In the genomic region with DNA sequence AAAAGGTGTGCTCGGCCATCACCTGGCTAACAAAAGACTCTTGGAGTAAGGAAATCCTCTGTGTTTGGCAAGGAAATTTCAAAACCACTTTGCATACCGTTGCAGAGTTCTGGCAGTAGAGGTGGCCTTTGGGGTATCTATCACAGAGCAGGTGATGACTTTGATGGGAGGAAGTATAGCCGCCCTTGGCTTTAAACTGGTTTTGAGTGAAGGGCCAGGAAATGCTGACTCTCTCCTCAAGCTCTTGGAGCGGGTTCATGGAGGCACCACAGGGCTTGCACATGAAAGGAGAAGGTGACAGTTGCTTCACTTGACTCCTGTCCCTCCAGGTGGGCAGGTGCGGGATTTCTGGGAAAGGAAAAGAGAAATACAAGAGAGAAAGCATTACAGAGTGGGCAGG, we compare ENCODE assay signal across 24 mouse cellular contexts. TPM values are rescaled to one million over a fixed set of nuclear protein-coding genes. Genes with fewer than 3 reads are reported as not detected.
A peak's percentile ranks its signal among the peaks of the same experiment; 100 is the strongest.
DNase-seq lines count a peak whose midpoint lies in the region; ATAC-seq and TF ChIP-seq lines count a peak whose summit lies in the region.
"Had no signal": no experiment of that assay in that cellular context is flagged by ENCODE, and none has a peak within 500 bp of the region (broad histone marks: within the 10 kb centered on the region; RNA-seq: fewer than 3 reads in every experiment).

No protein-coding gene starts in this region.

- DNase-seq in thymus, adult 2 months = no peak
- DNase-seq in thymus, postnatal 4 days = no peak
- peak; percentile 54 for DNase-seq in naive thymus-derived CD4-positive, alpha-beta T cell, adult 2 months (ENCODE audit: low read depth)
- no peak for DNase-seq in embryo, embryonic 10.5 days (ENCODE audit: low spot score)
- DNase-seq: adrenal gland, adult 8-10 months; adrenal gland, postnatal 36 days; cerebellum, adult 11 months; cerebellum, adult 9-10 months; cerebellum, postnatal 25 days; gastrocnemius, adult 2 months; gastrocnemius, postnatal 25 days; heart, postnatal 10 days had no signal

- peak overlapping the region; percentile 4; the same call in 1 of the 2 replicates for H3K27ac ChIP-seq in heart, embryonic 16.5 days (ENCODE audit: low read length)
- H3K27ac ChIP-seq in heart, embryonic 11.5 days (ENCODE audit: low read depth, low read length) = no peak overlapping the region
- peak overlapping the region; percentile 35; the same call in 1 of the 2 replicates for H3K27ac ChIP-seq in thymus, adult 2 months (ENCODE audit: control insufficient read depth, insufficient read depth, low read length)
- H3K27ac ChIP-seq in forebrain, embryonic 15.5 days (replicated peaks) = no peak overlapping the region
- H3K27ac ChIP-seq: forebrain, embryonic 13.5 days; gastrocnemius, adult 2 months; heart, embryonic 13.5 days; hindbrain, embryonic 12.5 days had no signal

- H3K4me3 ChIP-seq in heart, embryonic 16.5 days (ENCODE audit: low read length) = no peak overlapping the region
- no peak overlapping the region for H3K4me3 ChIP-seq in heart, embryonic 11.5 days (ENCODE audit: low read depth, low read length)
- no peak overlapping the region for H3K4me3 ChIP-seq in thymus, adult 2 months (ENCODE audit: control insufficient read depth, insufficient read depth, low read length)
- H3K4me3 ChIP-seq in forebrain, embryonic 15.5 days = no peak overlapping the region
- H3K4me3 ChIP-seq: forebrain, embryonic 13.5 days; gastrocnemius, adult 2 months; heart, embryonic 13.5 days; hindbrain, embryonic 12.5 days had no signal

- H3K9me3 ChIP-seq in heart, embryonic 16.5 days (replicated peaks; ENCODE audit: control insufficient read depth, low read length) = no peaks in the 10 kb centered on the region
- no peaks in the 10 kb centered on the region for H3K9me3 ChIP-seq in heart, embryonic 11.5 days (replicated peaks; ENCODE audit: control insufficient read depth, low read length)
- no peaks in the 10 kb centered on the region for H3K9me3 ChIP-seq in forebrain, embryonic 15.5 days
- H3K9me3 ChIP-seq: forebrain, embryonic 13.5 days; G1E; heart, embryonic 13.5 days; hindbrain, embryonic 12.5 days had no signal

- 59% methylated on average over 5 of the region's 5 CpGs for WGBS in heart, embryonic 16.5 days
- whole genome bisulfite sequencing in heart, embryonic 11.5 days (ENCODE audit: insufficient replicate concordance) = 62% methylated on average over 5 of the region's 5 CpGs
- 6% methylated on average over 5 of the region's 5 CpGs for WGBS in thymus, adult 2 months
- 83% methylated on average over 5 of the region's 5 CpGs for WGBS in forebrain, embryonic 15.5 days

- no peak overlapping the region for H3K9ac ChIP-seq in heart, embryonic 16.5 days (ENCODE audit: low read length)
- no peak overlapping the region for H3K9ac ChIP-seq in heart, embryonic 11.5 days (ENCODE audit: low read depth, low read length)
- H3K9ac ChIP-seq in forebrain, embryonic 15.5 days (replicated peaks) = no peak overlapping the region
- H3K9ac ChIP-seq: forebrain, embryonic 13.5 days; heart, embryonic 13.5 days; hindbrain, embryonic 12.5 days had no signal

- TF ChIP-seq CTCF in thymus, adult 2 months (IDR thresholded peaks at IDR 0.05; ENCODE audit: borderline replicate concordance, control insufficient read depth, extremely low read depth, insufficient read depth, low read length, poor library complexity) = no peak

- TF ChIP-seq POLR2A in thymus, adult 2 months (IDR thresholded peaks at IDR 0.05; ENCODE audit: control insufficient read depth, extremely low read depth, insufficient read depth, low read length, poor library complexity) = no peak

- no peaks in the 10 kb centered on the region for H3K36me3 ChIP-seq in heart, embryonic 16.5 days (ENCODE audit: control insufficient read depth, insufficient read depth)
- no peaks in the 10 kb centered on the region for H3K36me3 ChIP-seq in heart, embryonic 11.5 days (ENCODE audit: control insufficient read depth, insufficient read depth, low read length)
- no peaks in the 10 kb centered on the region for H3K36me3 ChIP-seq in thymus, adult 2 months (ENCODE audit: control insufficient read depth, insufficient read depth, low read length)
- H3K36me3 ChIP-seq in forebrain, embryonic 15.5 days = no peaks in the 10 kb centered on the region
- H3K36me3 ChIP-seq: heart, embryonic 13.5 days; hindbrain, embryonic 12.5 days had no signal

- H3K27me3 ChIP-seq in heart, embryonic 16.5 days (ENCODE audit: control insufficient read depth, insufficient read depth, low read length) = no peaks in the 10 kb centered on the region
- no peaks in the 10 kb centered on the region; the same call in 1 of the 2 replicates for H3K27me3 ChIP-seq in heart, embryonic 11.5 days (ENCODE audit: control insufficient read depth, insufficient read depth, low read length)
- H3K27me3 ChIP-seq in thymus, adult 2 months (ENCODE audit: control insufficient read depth, insufficient read depth, low read length) = no peaks in the 10 kb centered on the region
- no peaks in the 10 kb centered on the region for H3K27me3 ChIP-seq in forebrain, embryonic 15.5 days
- H3K27me3 ChIP-seq: forebrain, embryonic 13.5 days had no signal

- no peak overlapping the region for H3K4me2 ChIP-seq in heart, embryonic 16.5 days (ENCODE audit: low read depth, low read length)
- H3K4me2 ChIP-seq in heart, embryonic 11.5 days = no peak overlapping the region
- no peak overlapping the region for H3K4me2 ChIP-seq in forebrain, embryonic 15.5 days (replicated peaks)
- H3K4me2 ChIP-seq: forebrain, embryonic 13.5 days; heart, embryonic 13.5 days; hindbrain, embryonic 12.5 days had no signal

- H3K4me1 ChIP-seq in heart, embryonic 16.5 days (ENCODE audit: control insufficient read depth, insufficient read depth, low read length) = peaks cover 3% of the 10 kb centered on the region; the same call in 1 of the 2 replicates
- no peaks in the 10 kb centered on the region for H3K4me1 ChIP-seq in heart, embryonic 11.5 days (ENCODE audit: control insufficient read depth, insufficient read depth, low read length)
- H3K4me1 ChIP-seq in thymus, adult 2 months (replicated peaks; ENCODE audit: control insufficient read depth, insufficient read depth, low read length) = peaks cover 60% of the 10 kb centered on the region
- H3K4me1 ChIP-seq in forebrain, embryonic 15.5 days = no peaks in the 10 kb centered on the region
- H3K4me1 ChIP-seq: forebrain, embryonic 13.5 days; hindbrain, embryonic 12.5 days had no signal

- no peak for ATAC-seq in heart, embryonic 16.5 days (replicated peaks; ENCODE audit: extremely low read depth, insufficient read depth, low FRiP score)
- ATAC-seq in heart, embryonic 11.5 days (replicated peaks; ENCODE audit: insufficient number of reproducible peaks, low FRiP score, low TSS enrichment) = no peak
- ATAC-seq in forebrain, embryonic 15.5 days (replicated peaks) = no peak
- ATAC-seq: forebrain, embryonic 13.5 days; hindbrain, embryonic 16.5 days had no signal

RNA-seq across cellular contexts. Expression of a gene that starts 14.1 kb away (rescaled TPM):
- polyA plus RNA-seq in heart, embryonic 16.5 days (2015; fragmentation: Nextera tagmentation; extraction: Ambion mirVana) = 0.18 TPM in 1 of 2 replicates, not detected in the other
- not detected in 2 replicates for polyA plus RNA-seq in heart, embryonic 11.5 days (2014; fragmentation: Nextera tagmentation; extraction: Ambion mirVana)
- polyA plus RNA-seq in thymus, adult 2 months (2012; rRNA removed) = 2.2 and 2.3 TPM in 2 replicates
- not detected in 2 replicates for polyA plus RNA-seq in forebrain, embryonic 15.5 days (2015; fragmentation: Nextera tagmentation; extraction: Ambion mirVana)
- polyA plus RNA-seq: brain, embryonic 14.5 days; C2C12; forebrain, embryonic 13.5 days; heart, embryonic 13.5 days had no signal

RNA-seq across cellular contexts. Expression of a gene that starts 14.7 kb away (rescaled TPM):
- polyA plus RNA-seq in heart, embryonic 16.5 days (2015; fragmentation: Nextera tagmentation; extraction: Ambion mirVana) = not detected in 2 replicates
- not detected in 2 replicates for polyA plus RNA-seq in heart, embryonic 11.5 days (2014; fragmentation: Nextera tagmentation; extraction: Ambion mirVana)
- polyA plus RNA-seq in thymus, adult 2 months (2012; rRNA removed) = not detected in 2 replicates
- not detected in 2 replicates for polyA plus RNA-seq in forebrain, embryonic 15.5 days (2015; fragmentation: Nextera tagmentation; extraction: Ambion mirVana)
- polyA plus RNA-seq: C2C12; cortical plate, adult 2 months; embryonic facial prominence, embryonic 14.5 days; forebrain, embryonic 13.5 days; G1E; heart, embryonic 13.5 days; hindbrain, embryonic 12.5 days; hindbrain, embryonic 16.5 days had no signal

RNA-seq across cellular contexts. Expression of a gene that starts 25.6 kb away (rescaled TPM):
- 78.8 and 86.3 TPM in 2 replicates for polyA plus RNA-seq in heart, embryonic 16.5 days (2015; fragmentation: Nextera tagmentation; extraction: Ambion mirVana)
- polyA plus RNA-seq in heart, embryonic 11.5 days (2014; fragmentation: Nextera tagmentation; extraction: Ambion mirVana) = 102 and 110 TPM in 2 replicates
- polyA plus RNA-seq in thymus, adult 2 months (2012; rRNA removed) = 25.8 and 26.3 TPM in 2 replicates
- polyA plus RNA-seq in forebrain, embryonic 15.5 days (2015; fragmentation: Nextera tagmentation; extraction: Ambion mirVana) = 123 and 125 TPM in 2 replicates

RNA-seq across cellular contexts. Expression of a gene that starts 42.9 kb away (rescaled TPM):
- 7.7 and 11.5 TPM in 2 replicates for polyA plus RNA-seq in heart, embryonic 16.5 days (2015; fragmentation: Nextera tagmentation; extraction: Ambion mirVana)
- 1.6 and 2.0 TPM in 2 replicates for polyA plus RNA-seq in heart, embryonic 11.5 days (2014; fragmentation: Nextera tagmentation; extraction: Ambion mirVana)
- 21.1 and 22.4 TPM in 2 replicates for polyA plus RNA-seq in thymus, adult 2 months (2012; rRNA removed)
- polyA plus RNA-seq in forebrain, embryonic 15.5 days (2015; fragmentation: Nextera tagmentation; extraction: Ambion mirVana) = 1.0 and 1.2 TPM in 2 replicates

RNA-seq across cellular contexts. Expression of a gene that starts 47.4 kb away (rescaled TPM):
- polyA plus RNA-seq in heart, embryonic 16.5 days (2015; fragmentation: Nextera tagmentation; extraction: Ambion mirVana) = 7.2 and 7.5 TPM in 2 replicates
- 10.7 and 11.3 TPM in 2 replicates for polyA plus RNA-seq in heart, embryonic 11.5 days (2014; fragmentation: Nextera tagmentation; extraction: Ambion mirVana)
- polyA plus RNA-seq in thymus, adult 2 months (2012; rRNA removed) = 8.2 and 11.7 TPM in 2 replicates
- 11.7 and 12.7 TPM in 2 replicates for polyA plus RNA-seq in forebrain, embryonic 15.5 days (2015; fragmentation: Nextera tagmentation; extraction: Ambion mirVana)

Comparison
In these comparisons a context has a peak if more than half of its experiments do, and no peak if none do; other contexts are left out.
1. H3K27ac ChIP-seq: peak in heart, embryonic 16.5 days (single experiment) and thymus, adult 2 months (single experiment); none in heart, embryonic 11.5 days (single experiment) and forebrain, embryonic 15.5 days (single experiment).